Mouse (Mus musculus) neural tube, embryonic 14.5 days (tissue): Measurements from ENCODE around the gene Axdnd1. TPM values are rescaled to one million over a fixed set of nuclear protein-coding genes. Genes with fewer than 3 reads are reported as not detected.
"Not testable (repeated sequence)": the region's sequence is repeated elsewhere in the genome, so short reads cannot be mapped to it uniquely, and the experiment has no call there.

Source experiments
- ATAC-seq: fragments of 200-750 bp; cut with Nextera tagmentation; 2 replicates; pipeline ENCODE4 v1.8.0; 2017; ENCODE audit warnings: low read depth, mild to moderate bottlenecking, moderate TSS enrichment, moderate library complexity
- H3K27ac ChIP-seq: fragments of 300-500 bp; sonication (generic); 2 replicates; pipeline ENCODE4 v1.5.1; 2014; ENCODE audit warnings: low read depth, mild to moderate bottlenecking, control low read depth, low read length, moderate library complexity, mixed read lengths
- H3K27me3 ChIP-seq: fragments of 300-500 bp; sonication (generic); 2 replicates; pipeline ENCODE4 v1.6.1; 2014; ENCODE audit warnings: low read length; ENCODE audit not compliant: control insufficient read depth, insufficient read depth
- H3K36me3 ChIP-seq: fragments of 300-500 bp; sonication (generic); 2 replicates; pipeline ENCODE4 v1.6.1; 2014; ENCODE audit warnings: low read length, mixed read lengths; ENCODE audit not compliant: control insufficient read depth, insufficient read depth
- H3K4me1 ChIP-seq: fragments of 300-500 bp; sonication (generic); 2 replicates; pipeline ENCODE4 v1.6.1; 2014; ENCODE audit warnings: low read length; ENCODE audit not compliant: control insufficient read depth, insufficient read depth
- H3K4me2 ChIP-seq: fragments of 300-500 bp; sonication (generic); 2 replicates; pipeline ENCODE4 v1.6.1; 2014; ENCODE audit warnings: mild to moderate bottlenecking, low read depth, low read length, control low read depth
- H3K4me3 ChIP-seq: fragments of 300-500 bp; sonication (generic); 2 replicates; pipeline ENCODE4 v1.5.1; 2014; ENCODE audit warnings: low read depth, low read length, control low read depth, mixed read lengths
- H3K9ac ChIP-seq: fragments of 300-500 bp; sonication (generic); replicated peaks from 2 replicates; pipeline ENCODE4 v1.6.1; 2014; ENCODE audit warnings: low read depth, mild to moderate bottlenecking, control low read depth, low read length, mixed read lengths
- H3K9me3 ChIP-seq: fragments of 300-500 bp; sonication (generic); 2 replicates; pipeline ENCODE4 v1.6.1; 2016; ENCODE audit warnings: low read length; ENCODE audit not compliant: control insufficient read depth
- WGBS: fragments of 180-500 bp; shearing (Covaris S2); extraction: QIAGEN DNeasy Blood & Tissue Kit; methylation state at CpG from one replicate; pipeline ENCODE4 v1.1.7; 2014; 5-methylcytosine and 5-hydroxymethylcytosine counted together
- polyA plus RNA-seq: library from polyadenylated mRNA; unstranded; fragments of >200 nt; fragmentation: Nextera tagmentation; extraction: Ambion mirVana; gene quantifications from 2 replicates; pipeline ENCODE4 v1.2.1, GENCODE M21; 2014

Gene Axdnd1
- polyA plus RNA-seq, 1 experiment from 2014 or later = 0.35 TPM

GRCm38 (mm10) chr1:156424054-156424453 lies 3.1 kb upstream of the Axdnd1 start:
- H3K36me3 ChIP-seq = no peaks in the 10 kb centered on the region
- ATAC-seq = no peak
- 90% methylated on average over 3 of the region's 3 CpGs for WGBS
- H3K9ac ChIP-seq = no peak overlapping the region
- H3K27me3 ChIP-seq = no peaks in the 10 kb centered on the region
- no peak overlapping the region for H3K4me2 ChIP-seq
- H3K27ac ChIP-seq = no peak overlapping the region
- no peaks in the 10 kb centered on the region for H3K9me3 ChIP-seq
- H3K4me3 ChIP-seq = no peak overlapping the region
- H3K4me1 ChIP-seq = no peaks in the 10 kb centered on the region

- WGBS = 93% methylated on average over 6 of the region's 6 CpGs
Observed at GRCm38 (mm10) chr1:156423493-156423892, 2.5 kb upstream of the Axdnd1 start.

GRCm38 (mm10) chr1:156422856-156423255 lies 1.9 kb upstream of the Axdnd1 start:
- no peaks in the 10 kb centered on the region for H3K9me3 ChIP-seq
- H3K27me3 ChIP-seq = no peaks in the 10 kb centered on the region
- H3K4me2 ChIP-seq = no peak overlapping the region
- H3K27ac ChIP-seq = no peak overlapping the region
- no peaks in the 10 kb centered on the region for H3K36me3 ChIP-seq
- no peak for ATAC-seq
- no peaks in the 10 kb centered on the region for H3K4me1 ChIP-seq
- 78% methylated on average over 6 of the region's 6 CpGs for WGBS
- no peak overlapping the region for H3K4me3 ChIP-seq
- H3K9ac ChIP-seq = no peak overlapping the region

More at GRCm38 (mm10) chr1:156423493-156423892, 2.5 kb upstream of the Axdnd1 start:
- H3K9me3 ChIP-seq = no peaks in the 10 kb centered on the region
- no peaks in the 10 kb centered on the region for H3K4me1 ChIP-seq
- H3K36me3 ChIP-seq = no peaks in the 10 kb centered on the region
- H3K27me3 ChIP-seq = no peaks in the 10 kb centered on the region
- no peak overlapping the region for H3K9ac ChIP-seq
- H3K27ac ChIP-seq = no peak overlapping the region
- H3K4me3 ChIP-seq = no peak overlapping the region
- no peak for ATAC-seq
- H3K4me2 ChIP-seq = no peak overlapping the region

- Histone ChIP-seq H3K27ac (no peak overlapping the region), H3K9ac (no peak overlapping the region), H3K9me3 (no peaks in the 10 kb centered on the region), H3K36me3 (no peaks in the 10 kb centered on the region), H3K4me1 (no peaks in the 10 kb centered on the region), H3K27me3 (no peaks in the 10 kb centered on the region), H3K4me3 (no peak overlapping the region), H3K4me2 (no peak overlapping the region)
- ATAC-seq = no peak
- 56% methylated on average over 4 of the region's 4 CpGs for WGBS
Observed at GRCm38 (mm10) chr1:156418170-156418569, 2.8 kb downstream of the Axdnd1 start.

- H3K36me3 ChIP-seq = no peaks in the 10 kb centered on the region
- H3K27ac ChIP-seq = no peak overlapping the region
- no peak overlapping the region for H3K4me3 ChIP-seq
- no peak overlapping the region for H3K9ac ChIP-seq
- 72% methylated on average over 4 of the region's 4 CpGs for WGBS
- H3K4me2 ChIP-seq = no peak overlapping the region
- H3K9me3 ChIP-seq = no peaks in the 10 kb centered on the region
- H3K4me1 ChIP-seq = no peaks in the 10 kb centered on the region
- no peaks in the 10 kb centered on the region for H3K27me3 ChIP-seq
- no peak for ATAC-seq
Observed at GRCm38 (mm10) chr1:156408521-156408920, 12.4 kb downstream of the Axdnd1 start.

GRCm38 (mm10) chr1:156408004-156408403 lies 13.0 kb downstream of the Axdnd1 start:
- Histone ChIP-seq H3K4me3 (no peak overlapping the region), H3K9ac (no peak overlapping the region), H3K4me2 (no peak overlapping the region), H3K4me1 (no peaks in the 10 kb centered on the region), H3K9me3 (no peaks in the 10 kb centered on the region), H3K27ac (no peak overlapping the region), H3K36me3 (no peaks in the 10 kb centered on the region), H3K27me3 (no peaks in the 10 kb centered on the region)
- WGBS = 76% methylated on average over 3 of the region's 3 CpGs
- ATAC-seq = no peak

GRCm38 (mm10) chr1:156403251-156403650 lies 17.7 kb downstream of the Axdnd1 start:
- Histone ChIP-seq H3K27ac (no peak overlapping the region), H3K27me3 (no peaks in the 10 kb centered on the region), H3K4me2 (no peak overlapping the region), H3K4me3 (no peak overlapping the region), H3K4me1 (no peaks in the 10 kb centered on the region), H3K9ac (no peak overlapping the region), H3K9me3 (no peaks in the 10 kb centered on the region), H3K36me3 (no peaks in the 10 kb centered on the region)
- ATAC-seq = no peak
- WGBS = 46% methylated on average over 10 of the region's 10 CpGs

- Histone ChIP-seq H3K9me3 (no peaks in the 10 kb centered on the region), H3K4me2 (no peak overlapping the region), H3K9ac (no peak overlapping the region), H3K4me1 (no peaks in the 10 kb centered on the region), H3K27ac (no peak overlapping the region), H3K36me3 (no peaks in the 10 kb centered on the region), H3K4me3 (no peak overlapping the region), H3K27me3 (no peaks in the 10 kb centered on the region)
- no peak for ATAC-seq
- WGBS = 60% methylated on average over 2 of the region's 2 CpGs
Observed at GRCm38 (mm10) chr1:156402491-156402890, 18.5 kb downstream of the Axdnd1 start.

- H3K4me2 ChIP-seq, H3K4me3 ChIP-seq, H3K36me3 ChIP-seq, H3K27me3 ChIP-seq, H3K9me3 ChIP-seq, H3K4me1 ChIP-seq, H3K9ac ChIP-seq, ATAC-seq, H3K27ac ChIP-seq: not testable (repeated sequence)
- 89% methylated on average over 3 of the region's 3 CpGs for WGBS
Observed at GRCm38 (mm10) chr1:156400159-156400558, 20.8 kb downstream of the Axdnd1 start.

GRCm38 (mm10) chr1:156393148-156393547 lies 27.8 kb downstream of the Axdnd1 start:
- H3K9ac ChIP-seq = no peak overlapping the region
- H3K4me1 ChIP-seq = no peaks in the 10 kb centered on the region
- H3K27me3 ChIP-seq = no peaks in the 10 kb centered on the region
- no peak for ATAC-seq
- no peaks in the 10 kb centered on the region for H3K9me3 ChIP-seq
- H3K4me2 ChIP-seq = no peak overlapping the region
- WGBS = 91% methylated on average over 4 of the region's 4 CpGs
- no peak overlapping the region for H3K27ac ChIP-seq
- H3K4me3 ChIP-seq = no peak overlapping the region
- no peaks in the 10 kb centered on the region for H3K36me3 ChIP-seq
